Mouse (Mus musculus): ENCODE data around the gene Mindy2.
"Not testable (repeated sequence)": the region's sequence is repeated elsewhere in the genome, so short reads cannot be mapped to it uniquely, and the experiment has no call there.

The Mindy2 gene

DNA sequence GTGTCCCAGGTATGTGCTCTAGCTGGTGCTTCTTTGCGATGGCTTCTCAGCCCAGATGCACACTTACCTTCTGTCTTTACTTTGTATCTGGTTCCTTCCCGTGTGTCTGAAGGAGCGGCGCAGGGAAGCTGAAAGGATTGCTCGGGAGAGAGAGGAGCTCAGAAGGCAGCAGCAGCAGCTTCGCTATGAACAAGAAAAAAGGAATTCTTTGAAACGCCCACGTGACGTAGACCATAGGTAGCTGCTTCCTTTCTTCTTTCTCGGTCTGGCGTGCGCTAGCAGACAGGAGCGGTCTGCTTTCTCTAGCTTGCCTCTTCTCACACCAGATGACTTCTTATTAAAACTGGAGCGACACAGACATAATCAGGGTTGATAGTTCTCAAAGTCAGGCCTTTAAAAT, 72.3 kb downstream of the Mindy2 start:
- no peak for DNase-seq (ENCODE audit: low spot score in 2 of 2)

DNA sequence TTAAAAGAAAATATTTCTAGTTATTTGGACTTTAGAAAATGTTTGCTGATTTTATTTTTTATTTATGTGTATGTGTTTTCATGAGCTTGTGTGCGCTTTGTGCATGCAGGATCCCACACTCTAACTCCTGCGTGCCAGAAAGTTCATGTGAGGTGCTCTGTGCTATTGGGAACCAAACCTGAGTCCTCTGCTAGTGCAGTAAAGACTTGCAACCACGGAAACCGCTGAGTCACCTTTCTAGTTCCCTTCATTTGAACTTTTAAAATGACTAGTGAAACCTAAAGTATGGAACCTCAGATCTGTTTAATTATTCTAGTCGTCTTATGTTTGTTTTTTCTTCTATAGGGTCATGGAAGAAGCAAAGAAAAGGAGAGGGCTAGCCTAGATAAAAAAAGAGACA, 76.0 kb downstream of the Mindy2 start:
- no peak for DNase-seq (ENCODE audit: low spot score in 2 of 2)

DNA sequence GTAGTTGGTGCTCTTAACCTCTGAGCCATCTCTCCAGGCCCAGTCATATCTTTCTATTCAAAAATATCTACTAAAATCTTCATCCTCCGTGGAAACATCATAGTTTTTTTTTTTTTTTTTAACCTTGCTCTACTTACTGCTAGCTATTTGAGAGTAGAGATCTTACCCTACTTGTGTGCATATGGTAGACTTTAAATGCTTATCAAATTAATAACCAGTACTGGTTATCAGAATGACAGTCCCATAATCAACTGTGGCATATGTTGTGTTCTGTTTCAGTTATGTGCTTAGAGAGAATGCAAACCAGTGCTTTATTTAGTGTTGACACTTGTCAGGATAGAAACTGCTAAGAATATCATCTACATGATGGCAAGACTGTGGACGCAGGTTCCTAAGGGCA, 78.9 kb downstream of the Mindy2 start:
- DNase-seq (ENCODE audit: low spot score in 2 of 2) = no peak

DNA sequence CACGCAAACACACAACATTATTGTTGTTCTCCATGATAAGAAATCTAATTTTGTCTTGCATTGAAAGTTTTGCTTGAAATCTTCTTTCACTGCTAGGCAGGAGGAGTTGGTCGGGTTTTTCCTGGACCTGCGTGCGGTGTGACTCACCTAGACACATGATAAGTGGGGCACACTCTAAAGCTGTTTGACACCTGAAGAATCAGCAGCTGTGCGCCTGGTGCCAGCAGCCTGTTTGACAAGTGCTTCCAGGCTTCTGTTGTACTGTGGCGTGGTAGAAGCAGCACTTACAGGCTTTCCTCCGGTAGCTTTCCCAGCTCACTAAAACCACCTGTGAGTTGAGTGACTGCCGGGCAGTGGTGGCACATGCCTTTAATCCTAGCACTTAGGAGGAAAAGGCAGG, 86.6 kb downstream of the Mindy2 start:
- no peak for DNase-seq (ENCODE audit: low spot score in 2 of 2)

DNA sequence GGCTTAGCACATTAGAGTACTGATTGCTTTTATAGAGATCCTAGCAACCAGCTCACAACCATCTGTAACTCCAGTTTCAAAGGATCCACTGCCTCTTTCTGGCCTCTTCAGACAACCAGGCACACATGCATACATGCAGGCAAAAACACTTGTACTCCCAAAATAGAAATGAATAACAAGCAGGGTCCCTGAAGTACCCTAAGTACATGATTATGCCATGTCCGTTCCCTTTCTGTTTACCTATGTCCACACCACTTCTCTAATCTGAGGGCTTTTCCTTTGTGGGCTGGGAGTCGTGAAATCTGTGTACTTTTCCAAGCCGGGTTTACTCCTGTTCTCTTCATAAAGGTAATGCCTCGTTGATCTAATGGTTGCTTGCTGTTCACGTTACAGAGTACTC, 89.3 kb downstream of the Mindy2 start:
- DNase-seq (ENCODE audit: low spot score in 2 of 2) = no peak

DNA sequence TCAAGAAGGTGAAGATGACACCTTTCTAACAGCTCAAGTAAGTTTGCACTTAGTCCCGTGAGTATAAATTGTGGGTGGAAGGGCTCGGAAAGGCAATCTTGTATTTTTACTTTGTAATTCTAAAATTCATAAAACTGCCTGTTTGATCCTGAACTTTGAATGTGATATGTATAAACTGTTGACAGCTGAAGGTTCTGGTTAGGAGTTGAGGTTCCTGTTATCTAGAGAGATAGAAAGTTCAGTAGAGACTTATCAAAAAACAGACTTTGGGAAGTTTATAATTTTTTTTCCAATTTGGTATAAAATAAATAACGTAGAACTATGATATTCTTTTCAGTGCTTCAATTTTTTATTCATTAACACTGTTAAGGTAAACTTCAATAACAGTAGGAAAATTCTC, 94.1 kb downstream of the Mindy2 start:
- DNase-seq (ENCODE audit: low spot score in 2 of 2) = no peak

DNA sequence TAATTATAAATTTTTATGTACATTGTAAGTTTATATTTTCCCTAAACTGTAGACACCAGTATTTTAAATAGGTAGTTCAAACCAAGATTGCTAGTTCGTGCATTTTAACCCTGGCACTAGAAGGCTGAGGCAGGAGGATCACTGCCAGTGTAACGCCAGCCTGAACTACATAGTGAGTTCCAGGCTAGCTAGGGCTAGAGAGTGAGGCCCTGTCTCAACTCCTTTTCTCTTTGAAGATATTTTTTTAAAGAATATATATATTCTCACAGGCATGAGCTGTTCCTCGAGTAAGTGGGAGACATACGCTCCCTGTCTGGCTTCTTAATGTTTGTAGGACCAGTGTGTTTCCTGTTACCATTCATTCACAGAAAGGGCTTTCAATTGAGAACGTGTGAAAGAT, 100.2 kb downstream of the Mindy2 start:
- no peak for DNase-seq (ENCODE audit: low spot score in 2 of 2)

DNA sequence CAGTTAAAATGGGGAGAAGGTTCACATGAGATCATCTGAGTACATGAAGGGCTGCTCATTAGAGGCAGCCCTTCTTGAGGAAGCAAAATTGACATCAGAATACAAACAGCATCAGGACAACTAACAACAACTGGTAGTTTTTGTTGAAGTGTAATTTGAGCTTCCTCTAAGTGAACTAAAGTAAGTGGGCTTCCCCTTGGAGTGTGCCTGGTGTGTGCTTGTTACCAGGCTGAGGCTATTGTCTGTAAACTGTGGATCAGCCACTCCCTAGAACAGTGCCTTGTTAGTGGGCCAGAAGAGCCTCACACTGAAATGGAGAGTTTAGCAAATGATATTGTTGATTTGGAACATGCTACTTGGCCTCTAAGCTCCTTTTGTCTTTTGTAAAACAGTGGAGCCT, 101.5 kb downstream of the Mindy2 start:
- no peak for DNase-seq (ENCODE audit: low spot score in 2 of 2)

DNA sequence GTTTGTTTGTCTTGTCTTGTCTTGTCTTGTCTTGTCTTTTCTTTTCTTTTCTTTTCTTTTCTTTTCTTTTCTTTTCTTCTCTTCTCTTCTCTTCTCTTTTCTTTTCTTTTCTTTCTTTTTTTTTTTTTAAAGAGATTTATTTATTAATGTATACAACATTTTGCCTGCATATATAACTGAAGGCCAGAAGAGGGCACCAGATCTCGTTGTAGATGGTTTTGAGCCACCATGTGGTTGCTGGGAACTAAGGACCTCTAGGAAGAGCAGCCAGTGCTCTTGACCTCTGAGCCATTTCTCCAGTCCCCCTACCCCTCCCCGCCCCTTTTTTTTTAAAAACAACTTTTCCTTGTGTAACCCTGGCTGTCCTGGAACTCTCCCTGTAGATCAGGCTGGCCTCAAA, 104.7 kb downstream of the Mindy2 start:
- not testable (repeated sequence) for DNase-seq (ENCODE audit: low spot score in 2 of 2)

DNA sequence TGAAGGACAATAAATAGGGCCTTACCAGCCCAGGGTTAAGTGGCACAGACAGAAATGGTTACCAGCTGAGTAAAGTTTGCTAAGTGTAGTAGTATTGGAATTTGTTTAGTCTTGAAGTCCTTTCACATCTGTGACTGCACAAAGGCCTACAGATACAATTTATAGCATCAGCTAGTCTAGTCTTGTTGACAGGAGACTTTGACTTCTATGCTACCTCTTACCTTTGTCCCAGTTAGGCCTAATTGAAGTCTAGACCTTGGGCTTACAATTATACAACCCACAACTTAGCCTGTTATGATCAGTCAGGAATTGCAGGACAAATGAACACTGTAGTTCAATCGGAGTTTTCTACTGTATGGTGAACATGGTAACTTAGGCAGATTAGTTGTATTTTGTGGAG, 105.5 kb downstream of the Mindy2 start:
- no peak for DNase-seq (ENCODE audit: low spot score in 2 of 2)
